Mouse (Mus musculus): ENCODE measurements around the gene Hydin.
"Not testable (repeated sequence)": the region's sequence is repeated elsewhere in the genome, so short reads cannot be mapped to it uniquely, and the experiment has no call there.

Hydin gene

GRCm38 (mm10) chr8:110454466-110454865, 187.7 kb downstream of the Hydin start:
- DNase-seq = no peak

GRCm38 (mm10) chr8:110457424-110457823, 190.6 kb downstream of the Hydin start:
- DNase-seq = no peak

DNA sequence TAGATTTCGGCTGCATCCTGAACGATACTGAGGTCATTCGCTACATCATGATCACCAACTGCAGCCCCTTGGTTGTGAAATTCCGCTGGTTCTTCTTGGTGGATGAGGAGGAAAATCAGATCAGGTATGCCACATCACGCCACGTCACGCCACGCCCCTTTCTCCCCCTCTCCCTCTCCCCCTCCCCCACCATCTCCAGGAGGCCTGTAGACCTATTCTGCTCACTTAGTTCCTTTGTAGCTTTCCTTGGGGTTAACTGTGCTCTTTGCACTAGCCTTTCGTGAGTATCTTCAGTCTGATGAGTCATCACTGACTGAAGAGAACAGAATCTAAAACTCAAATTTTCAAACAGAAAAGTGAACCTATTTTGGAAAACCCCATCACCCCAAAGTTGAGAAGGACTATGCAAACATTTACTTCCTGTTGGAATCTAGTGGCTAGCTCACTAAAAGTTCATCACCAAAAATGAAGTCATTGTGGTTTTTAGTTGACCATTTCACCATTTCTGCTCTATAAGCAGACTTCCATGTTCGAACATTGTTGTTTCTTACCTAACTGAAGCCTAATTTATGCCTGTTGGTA, 195.9 kb downstream of the Hydin start:
- no peak for DNase-seq

DNA sequence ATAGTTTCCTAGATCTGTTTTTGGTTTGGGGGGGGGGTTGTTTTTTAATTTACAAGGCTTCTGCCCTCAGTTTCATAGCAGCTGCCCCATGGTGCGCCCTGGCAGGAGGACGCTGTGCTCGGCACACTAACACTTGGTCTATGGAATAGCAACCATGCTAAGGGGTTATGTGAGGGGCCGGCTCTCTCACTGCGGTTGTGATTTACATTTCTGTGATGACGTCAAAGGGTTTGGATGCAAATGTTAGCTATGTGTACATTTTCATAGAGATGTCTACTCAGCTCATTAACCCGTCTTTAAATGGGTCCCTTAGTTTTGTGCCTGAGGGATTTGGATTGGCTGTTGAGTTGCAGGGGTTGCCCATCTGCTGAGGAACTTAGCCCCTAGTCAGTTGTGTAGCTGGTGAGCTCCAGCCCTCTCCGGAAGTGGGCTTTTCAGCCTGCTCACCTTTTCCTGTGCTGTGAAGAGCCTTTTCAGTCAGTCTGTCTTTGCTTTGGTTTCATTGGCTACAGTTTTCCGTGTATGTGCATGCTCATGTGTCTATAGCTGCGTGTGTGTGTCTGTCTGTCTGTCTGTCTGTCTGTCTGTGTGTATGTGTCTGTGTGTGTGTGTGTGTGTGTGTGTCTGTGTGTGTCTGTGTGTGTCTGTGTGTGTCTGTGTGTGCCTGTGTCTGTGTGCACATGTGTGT, 197.1 kb downstream of the Hydin start:
- no peak for DNase-seq

DNA sequence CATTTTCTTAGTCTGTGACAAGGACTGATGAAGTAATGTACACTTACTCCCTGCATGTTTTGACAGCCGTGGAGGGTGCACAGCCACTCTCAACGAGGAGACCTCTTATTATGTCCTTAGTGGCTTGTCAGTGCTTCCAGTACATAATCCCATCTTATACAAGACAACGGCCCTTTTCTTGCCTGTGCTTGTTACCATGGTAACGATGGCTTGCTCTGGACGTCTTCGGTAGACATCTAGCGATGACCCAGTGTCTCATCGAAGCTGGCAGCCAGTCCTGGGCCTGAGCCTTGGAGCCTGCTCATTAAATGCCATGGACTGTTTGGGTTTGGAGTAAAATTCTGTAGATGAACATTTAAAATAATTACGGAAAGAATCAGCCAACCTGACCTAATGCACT, 198.8 kb downstream of the Hydin start:
- no peak for DNase-seq

- no peak for DNase-seq
Observed at GRCm38 (mm10) chr8:110477256-110477655, 210.5 kb downstream of the Hydin start.

GRCm38 (mm10) chr8:110478576-110478975, 211.8 kb downstream of the Hydin start:
- peak; percentile 51 for DNase-seq

DNA sequence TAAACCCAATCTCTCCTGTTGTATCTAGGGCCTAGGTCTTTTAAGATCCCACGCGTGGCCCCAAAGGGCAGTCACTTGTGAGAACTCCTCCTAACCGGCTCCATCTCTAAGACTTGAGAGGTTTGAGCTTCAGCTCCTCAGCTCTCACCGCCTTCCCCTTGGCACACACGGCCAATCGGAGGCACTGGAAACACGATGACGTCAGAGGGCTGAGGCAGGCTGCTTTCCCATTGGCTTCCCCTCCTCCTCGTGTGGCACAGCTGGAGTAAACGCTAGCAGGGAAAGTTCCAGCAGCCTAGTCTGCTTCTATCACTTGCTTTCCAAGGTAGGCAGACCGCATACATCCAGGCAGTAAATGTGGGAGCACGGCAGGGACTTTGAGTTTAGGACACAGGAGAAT, 212.6 kb downstream of the Hydin start:
- no peak for DNase-seq

DNA sequence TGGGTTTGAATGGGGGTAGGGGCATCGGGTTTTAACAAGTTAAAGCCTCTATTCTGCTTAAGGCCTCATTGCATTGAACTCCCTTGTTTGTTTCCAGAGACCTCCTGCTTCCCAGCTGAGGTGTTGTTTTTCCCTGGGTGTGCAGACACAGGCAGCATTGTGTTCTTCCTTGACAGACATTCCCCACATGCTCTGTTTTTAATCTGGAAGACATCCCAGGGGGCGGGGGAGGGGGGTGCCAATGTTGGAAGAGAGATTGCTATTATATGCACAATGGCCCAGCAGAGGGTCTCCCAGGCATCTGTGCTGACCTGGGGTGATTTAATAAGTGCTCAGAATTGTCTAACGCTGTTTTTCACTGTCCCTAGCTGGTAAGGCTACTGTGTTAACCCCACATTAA, 215.5 kb downstream of the Hydin start:
- no peak for DNase-seq

DNA sequence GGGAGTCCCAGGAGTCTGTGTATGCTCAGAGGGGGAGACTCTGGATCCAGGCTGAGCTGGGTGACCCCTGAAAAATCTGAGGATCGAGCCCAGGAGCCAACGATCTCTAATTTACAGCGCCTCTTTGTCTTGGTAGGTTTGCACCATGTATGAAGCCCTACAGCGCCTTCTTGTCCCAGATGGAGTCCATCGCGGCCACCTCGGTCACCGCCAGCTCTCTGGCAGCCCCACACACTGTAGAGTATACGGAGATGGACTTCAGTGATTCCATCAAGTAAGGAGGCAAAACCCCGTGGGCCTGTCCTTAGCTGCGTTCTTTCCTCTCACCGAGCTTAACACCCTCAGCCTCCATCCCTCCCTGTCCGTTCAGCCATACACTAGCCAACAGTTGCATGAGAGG, 218.5 kb downstream of the Hydin start:
- no peak for DNase-seq

DNA sequence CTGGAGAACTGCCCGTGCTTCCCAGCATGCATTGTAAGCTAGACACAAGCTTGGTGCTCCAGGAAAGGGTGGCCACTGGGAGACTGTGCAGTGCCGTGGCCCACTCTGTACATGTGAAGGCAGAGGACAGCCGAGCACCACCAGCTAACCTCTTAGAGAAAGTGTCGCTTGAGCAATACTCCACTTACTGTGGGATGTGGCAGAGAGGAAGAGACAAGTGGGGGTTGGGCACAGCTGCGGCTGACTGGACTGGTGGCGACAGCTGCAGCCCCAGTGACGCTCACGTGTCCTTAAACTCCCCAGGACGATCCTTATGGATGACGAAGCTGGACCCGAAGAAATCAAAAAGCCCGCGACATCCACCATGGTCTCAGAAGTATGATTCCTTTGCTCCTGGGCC, 219.2 kb downstream of the Hydin start:
- DNase-seq = no peak

- DNase-seq = no peak
Observed at GRCm38 (mm10) chr8:110487644-110488043, 220.9 kb downstream of the Hydin start.

DNA sequence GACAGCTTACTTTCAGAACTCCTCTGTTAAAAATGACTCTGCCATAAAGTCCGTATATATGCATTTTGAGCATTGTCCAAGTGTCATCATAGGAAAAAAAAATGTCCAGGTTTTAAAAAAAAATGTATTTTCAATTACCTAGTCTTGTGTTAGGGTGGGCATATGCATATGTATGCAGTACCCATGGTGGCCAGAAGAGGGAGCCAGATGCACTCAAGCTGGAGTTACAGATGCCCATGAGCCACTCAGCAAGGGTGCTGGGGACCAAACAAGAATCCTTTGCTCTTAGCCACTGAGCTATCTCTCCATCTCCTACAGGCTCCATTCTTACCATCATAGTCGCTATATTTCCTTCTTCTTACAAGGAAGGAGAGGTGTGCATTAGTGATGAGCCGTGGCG, 222.6 kb downstream of the Hydin start:
- DNase-seq = no peak

DNA sequence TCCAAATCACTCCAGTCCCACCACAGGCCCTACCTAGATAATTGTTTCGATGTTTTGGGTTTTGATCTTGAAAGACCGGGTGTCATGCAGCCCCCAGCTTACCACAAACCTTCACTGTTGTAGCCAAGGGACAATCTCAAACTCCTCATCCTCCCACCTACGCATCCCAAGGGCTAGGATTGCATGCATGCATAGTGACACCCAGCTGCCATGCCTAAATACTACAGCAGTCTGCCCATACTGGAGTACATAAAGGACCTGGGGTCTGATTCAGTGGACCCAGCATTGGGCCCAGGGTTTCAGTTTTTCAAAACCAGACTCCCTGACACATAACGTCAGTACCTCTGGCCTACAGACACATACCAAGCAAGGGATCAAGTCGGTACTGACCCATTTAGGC, 224.3 kb downstream of the Hydin start:
- no peak for DNase-seq

- no peak for DNase-seq
Observed at GRCm38 (mm10) chr8:110496286-110496685, 229.5 kb downstream of the Hydin start.

GRCm38 (mm10) chr8:110500253-110500652, 233.5 kb downstream of the Hydin start:
- no peak for DNase-seq

- no peak for DNase-seq
Observed at GRCm38 (mm10) chr8:110500661-110501060, 233.9 kb downstream of the Hydin start.

DNA sequence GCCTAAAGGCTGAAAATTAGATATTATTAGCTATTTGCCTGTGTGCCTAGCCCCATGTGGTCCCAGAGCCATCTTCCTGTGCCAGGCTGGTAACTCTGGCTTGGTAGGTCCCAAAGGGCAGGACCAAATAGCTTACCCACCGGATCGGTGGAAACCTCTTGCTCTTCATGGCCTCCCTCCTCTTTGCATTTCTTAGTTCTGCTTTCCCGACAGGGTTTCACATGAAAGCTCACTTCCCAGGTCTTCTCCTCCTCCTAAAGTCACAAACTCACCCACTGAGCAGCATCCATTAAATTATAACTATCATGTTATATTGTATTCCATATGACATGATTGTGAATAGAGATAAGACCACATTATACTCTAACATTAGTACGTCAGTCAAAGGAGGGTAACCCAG, 234.6 kb downstream of the Hydin start:
- no peak for DNase-seq

GRCm38 (mm10) chr8:110502880-110503279, 236.1 kb downstream of the Hydin start:
- no peak for DNase-seq

GRCm38 (mm10) chr8:110508766-110509165, 242.0 kb downstream of the Hydin start:
- no peak for DNase-seq

- no peak for DNase-seq
Observed at GRCm38 (mm10) chr8:110519790-110520189, 253.0 kb downstream of the Hydin start.

- no peak for DNase-seq
Observed at GRCm38 (mm10) chr8:110521851-110522250, 255.1 kb downstream of the Hydin start.

DNA sequence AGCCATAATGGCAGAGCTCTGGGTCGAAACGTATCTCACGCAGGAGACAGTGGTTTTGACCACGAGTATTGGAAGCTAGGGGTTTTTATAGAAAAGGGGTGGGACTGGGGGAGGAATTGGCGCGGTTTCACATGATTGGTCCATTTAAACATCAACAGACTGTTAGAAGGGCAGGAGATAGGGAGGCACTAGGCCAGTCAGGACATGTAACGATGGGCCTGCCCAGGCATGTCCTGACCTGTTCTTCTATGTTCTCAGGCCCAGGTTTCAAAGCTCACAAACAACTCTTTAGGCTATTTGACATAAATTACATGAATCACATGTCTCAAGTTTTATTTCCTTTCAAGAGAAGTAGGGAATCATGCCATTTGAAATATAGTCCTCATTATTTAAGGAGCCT, 255.7 kb downstream of the Hydin start:
- DNase-seq = not testable (repeated sequence)

GRCm38 (mm10) chr8:110522985-110523384, 256.2 kb downstream of the Hydin start:
- DNase-seq = no peak

DNA sequence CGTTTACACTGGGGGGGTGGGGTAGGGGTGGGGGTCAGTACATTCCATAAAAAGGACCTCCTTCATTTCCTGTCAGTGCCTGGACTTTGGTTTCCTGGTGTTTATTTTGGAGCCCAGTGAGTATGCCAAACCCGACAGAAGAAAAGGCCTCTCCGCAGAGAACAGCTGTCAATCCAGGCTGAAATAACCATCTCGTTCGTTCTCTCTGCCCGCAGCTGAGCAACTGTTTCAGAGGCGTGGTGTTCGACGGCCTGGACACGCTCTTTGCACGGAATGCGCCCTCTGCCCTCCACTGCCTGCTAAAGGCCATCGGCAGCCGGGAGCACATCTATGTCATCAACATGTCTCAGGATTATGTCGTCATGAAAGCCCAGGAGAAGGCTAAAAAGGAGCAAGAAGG, 258.5 kb downstream of the Hydin start:
- DNase-seq = no peak

Data from cerebellum, adult 11 months (tissue).